Mouse (Mus musculus) thymus, adult 2 months (tissue): ENCODE measurements around the gene Pde6b. TPM values are rescaled to one million over a fixed set of nuclear protein-coding genes. Genes with fewer than 3 reads are reported as not detected.

Source experiments
- DNase-seq: peaks from one replicate; pipeline ENCODE4 v3.0.0; 2021
- H3K27ac ChIP-seq: fragments of 200-500 bp; 2 replicates; pipeline ENCODE4 v1.5.1; 2012; ENCODE audit warnings: low read length, control low read depth; ENCODE audit not compliant: control insufficient read depth, insufficient read depth
- H3K27me3 ChIP-seq: fragments of 200-500 bp; 2 replicates; pipeline ENCODE4 v1.6.1; 2012; ENCODE audit warnings: mild to moderate bottlenecking, low read length, moderate library complexity, mixed read lengths; ENCODE audit not compliant: control insufficient read depth, insufficient read depth
- H3K36me3 ChIP-seq: fragments of 200-500 bp; 2 replicates; pipeline ENCODE4 v1.6.1; 2012; ENCODE audit warnings: mild to moderate bottlenecking, low read length, moderate library complexity; ENCODE audit not compliant: control insufficient read depth, insufficient read depth
- H3K4me1 ChIP-seq: fragments of 200-500 bp; replicated peaks from 2 replicates; pipeline ENCODE4 v1.6.1; 2012; ENCODE audit warnings: low read length; ENCODE audit not compliant: control insufficient read depth, insufficient read depth
- H3K4me3 ChIP-seq: fragments of 200-500 bp; 2 replicates; pipeline ENCODE4 v1.5.1; 2012; ENCODE audit warnings: mild to moderate bottlenecking, low read length, control low read depth, moderate library complexity; ENCODE audit not compliant: control insufficient read depth, insufficient read depth
- CTCF ChIP-seq: fragments of 200-500 bp; IDR thresholded peaks from 2 replicates; pipeline ENCODE4 v1.5.1; 2012; ENCODE audit warnings: mild to moderate bottlenecking, control low read depth, low read length, moderate library complexity, borderline replicate concordance; ENCODE audit not compliant: control insufficient read depth, poor library complexity, insufficient read depth; ENCODE audit errors: extremely low read depth
- POLR2A ChIP-seq: fragments of 200-500 bp; IDR thresholded peaks from 2 replicates; pipeline ENCODE4 v1.6.1; 2012; ENCODE audit warnings: mild to moderate bottlenecking, low read length, control low read depth, moderate library complexity; ENCODE audit not compliant: control insufficient read depth, poor library complexity, insufficient read depth; ENCODE audit errors: extremely low read depth
- WGBS: fragments of 180-500 bp; shearing (Covaris S2); methylation state at CpG from one replicate; pipeline ENCODE4 v1.1.7; 2018; 5-methylcytosine and 5-hydroxymethylcytosine counted together
- polyA plus RNA-seq: library from polyadenylated mRNA; depleted of rRNA; stranded (reverse); fragments of >200 nt; gene quantifications from 2 replicates; pipeline ENCODE4 v1.2.3, GENCODE M21; 2012

Gene Pde6b
- polyA plus RNA-seq, 1 experiment: not detected

DNA sequence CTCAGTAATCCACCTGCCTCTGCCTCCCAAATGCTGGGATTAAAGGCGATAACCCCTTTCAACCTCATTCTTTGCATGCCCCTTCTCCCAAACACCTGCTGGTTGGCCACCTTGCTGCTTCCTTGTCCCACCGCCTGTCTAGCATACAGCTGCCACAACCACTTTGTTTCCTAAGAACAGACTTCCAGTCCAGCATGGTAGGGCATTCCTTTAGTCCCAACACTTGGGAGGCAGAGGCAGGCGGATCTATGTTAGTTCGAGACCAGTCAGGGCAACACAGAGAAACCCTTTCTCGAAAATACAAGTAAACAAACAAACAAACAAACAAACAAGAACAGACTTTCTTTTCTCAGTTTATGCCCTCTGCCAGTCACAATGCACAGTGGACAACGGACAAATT is 72.3 kb downstream of the Pde6b start:
- H3K36me3 ChIP-seq: no peaks in the 10 kb centered on the region
- peak overlapping the region; percentile 38 for H3K4me3 ChIP-seq
- DNase-seq: no peak
- H3K27ac ChIP-seq: no peak overlapping the region
- H3K27me3 ChIP-seq: no peaks in the 10 kb centered on the region
- peaks cover 24% of the 10 kb centered on the region for H3K4me1 ChIP-seq
- WGBS: 53% methylated on average over 6 of the region's 6 CpGs
- TF ChIP-seq CTCF (no peak), POLR2A (no peak)

DNA sequence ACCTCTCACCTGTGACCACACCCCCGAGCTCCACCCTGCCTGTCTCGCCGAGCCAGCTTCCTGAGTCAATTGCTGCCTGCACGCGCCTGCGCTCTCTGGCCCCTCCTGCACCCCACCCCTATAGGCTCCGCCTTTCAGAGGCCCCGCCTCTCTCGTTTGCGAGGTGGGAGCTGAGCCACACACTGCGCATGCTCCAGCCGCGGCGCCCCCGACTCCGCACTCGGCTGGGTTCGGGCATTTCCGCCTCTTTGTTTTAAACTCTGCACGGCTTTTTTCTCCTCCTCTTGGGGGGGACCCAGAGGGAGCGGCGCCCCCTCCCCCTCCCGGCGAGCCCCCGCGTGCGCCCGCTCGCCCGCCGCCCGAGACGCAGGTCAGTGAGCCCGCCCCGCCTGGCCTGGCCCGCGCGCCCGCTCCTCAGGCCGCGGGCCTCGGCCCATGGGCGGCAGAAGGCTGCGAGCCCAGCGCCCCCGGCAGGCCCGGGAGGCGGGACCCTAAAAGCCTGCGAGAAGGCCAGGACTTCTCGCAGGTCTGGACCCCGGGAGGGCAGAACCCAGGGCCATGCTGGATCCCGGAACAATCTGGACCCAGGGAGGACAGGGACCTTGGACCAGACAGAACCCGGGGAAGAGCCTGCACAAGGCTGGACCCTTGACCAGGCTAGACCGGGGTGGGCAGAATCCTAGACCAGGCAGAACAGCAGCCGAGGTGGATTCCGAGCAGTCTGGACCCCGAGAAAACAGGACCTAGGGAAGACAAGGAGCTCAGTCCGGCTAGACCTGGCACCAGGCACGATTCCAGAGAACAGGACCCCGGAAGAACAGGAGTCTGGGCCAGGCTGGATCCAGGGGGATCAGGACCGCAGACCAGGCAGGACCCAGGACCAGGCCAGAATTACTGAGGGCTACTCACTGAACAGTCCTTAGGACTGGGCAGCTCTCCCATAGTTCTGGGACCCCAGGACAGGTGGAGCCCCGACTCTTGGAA is 73.2 kb downstream of the Pde6b start, which contains the start of gene Pcgf3:
Pcgf3 (plus strand) TSS at position 151 of the 984 bp plus-strand sequence.
- peak; percentile 100 for DNase-seq
- Histone ChIP-seq H3K4me1 (peaks cover 29% of the 10 kb centered on the region), H3K36me3 (no peaks in the 10 kb centered on the region), H3K4me3 (peak within 1 kb of the TSS; percentile 94), H3K27ac (no peak within 1 kb of the TSS), H3K27me3 (no peaks in the 10 kb centered on the region)
- under 1% methylated on average over 59 of the region's 62 CpGs for WGBS
- no peak for TF ChIP-seq CTCF
- peak; percentile 76 for TF ChIP-seq POLR2A

DNA sequence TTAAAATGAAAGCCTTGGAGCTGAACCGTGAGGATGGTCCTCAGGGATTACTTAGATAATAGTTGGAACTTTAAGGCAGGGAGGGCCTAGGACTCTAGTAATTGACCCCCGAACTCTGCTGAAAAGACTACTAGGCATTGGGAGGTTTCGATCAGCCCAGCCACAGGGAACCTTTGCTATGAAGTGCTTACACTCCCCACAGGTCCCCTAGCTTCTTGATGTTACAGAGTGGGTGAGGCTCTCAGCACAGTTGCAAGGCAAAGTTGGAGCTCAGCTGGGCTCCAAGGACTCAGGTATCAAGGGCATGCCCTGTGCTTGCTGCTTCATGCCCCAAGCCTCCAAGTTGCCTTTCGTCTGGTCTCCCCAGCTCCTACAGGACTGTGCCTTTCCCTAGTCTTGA is 74.3 kb downstream of the Pde6b start:
- WGBS: 62% methylated on average over 4 of the region's 4 CpGs
- Histone ChIP-seq H3K36me3 (no peaks in the 10 kb centered on the region), H3K4me3 (peak overlapping the region; percentile 15), H3K27ac (no peak overlapping the region), H3K27me3 (no peaks in the 10 kb centered on the region), H3K4me1 (peaks cover 29% of the 10 kb centered on the region)
- TF ChIP-seq POLR2A (no peak), CTCF (no peak)
- DNase-seq: no peak

DNA sequence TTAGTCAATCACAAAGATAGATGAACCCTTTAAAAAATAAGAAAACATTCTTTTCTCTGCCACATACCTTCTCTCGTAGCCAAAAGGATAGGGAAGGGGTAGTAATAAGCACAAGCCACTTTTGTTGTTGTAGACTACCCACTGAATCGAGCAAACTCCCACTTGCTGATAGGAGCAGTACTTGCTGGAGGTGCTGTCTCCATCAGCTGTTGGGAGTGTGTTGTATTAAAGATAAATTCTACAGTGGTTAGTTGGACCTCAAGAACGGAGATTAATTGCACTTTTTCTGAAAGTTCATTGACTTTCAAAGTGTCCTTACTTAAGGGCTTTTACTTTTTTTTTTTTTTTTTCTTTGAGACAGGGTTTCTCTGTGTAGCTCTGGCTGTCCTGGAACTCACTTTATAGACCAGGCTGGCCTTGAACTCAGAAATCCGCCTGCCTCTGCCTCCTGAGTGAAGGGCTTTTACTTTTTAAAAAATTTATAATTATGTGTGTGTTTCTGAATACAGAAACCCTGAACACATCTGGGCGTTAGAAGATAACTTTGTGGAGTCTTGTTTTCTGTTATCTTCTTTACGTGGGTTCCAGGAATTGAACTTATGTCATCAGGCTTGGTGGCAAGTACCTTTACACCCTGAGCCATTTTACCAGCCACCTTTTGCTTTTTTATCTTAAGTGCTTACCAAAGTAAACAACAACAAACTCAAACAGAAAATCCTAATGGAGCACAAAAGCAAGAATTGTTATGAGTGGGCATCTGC is 77.1 kb downstream of the Pde6b start:
- Histone ChIP-seq H3K27me3 (no peaks in the 10 kb centered on the region), H3K36me3 (no peaks in the 10 kb centered on the region), H3K4me1 (peaks cover 27% of the 10 kb centered on the region), H3K27ac (no peak overlapping the region), H3K4me3 (no peak overlapping the region)
- TF ChIP-seq CTCF (no peak), POLR2A (no peak)
- WGBS: 82% methylated on average over 6 of the region's 6 CpGs
- no peak for DNase-seq

DNA sequence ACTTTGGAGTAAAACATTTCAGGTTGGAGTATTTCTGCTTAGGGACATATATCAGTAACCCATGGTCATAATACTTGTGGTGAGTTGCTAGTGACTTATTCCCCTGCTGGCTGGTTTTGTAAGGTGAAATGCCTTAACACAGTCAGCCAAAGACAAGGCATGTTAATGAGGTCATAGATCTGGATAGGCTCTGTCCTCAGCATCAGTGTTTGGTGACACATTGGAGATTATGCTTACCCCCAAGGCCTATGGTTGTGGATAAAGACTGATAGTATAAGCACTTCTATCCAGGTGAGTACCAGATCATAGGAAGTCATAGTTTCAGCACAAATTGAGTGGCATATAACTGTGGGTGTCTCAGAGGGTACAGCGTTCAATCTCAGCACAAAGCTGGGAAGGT is 78.5 kb downstream of the Pde6b start:
- WGBS: 95% methylated on average over 1 of the region's 1 CpGs

DNA sequence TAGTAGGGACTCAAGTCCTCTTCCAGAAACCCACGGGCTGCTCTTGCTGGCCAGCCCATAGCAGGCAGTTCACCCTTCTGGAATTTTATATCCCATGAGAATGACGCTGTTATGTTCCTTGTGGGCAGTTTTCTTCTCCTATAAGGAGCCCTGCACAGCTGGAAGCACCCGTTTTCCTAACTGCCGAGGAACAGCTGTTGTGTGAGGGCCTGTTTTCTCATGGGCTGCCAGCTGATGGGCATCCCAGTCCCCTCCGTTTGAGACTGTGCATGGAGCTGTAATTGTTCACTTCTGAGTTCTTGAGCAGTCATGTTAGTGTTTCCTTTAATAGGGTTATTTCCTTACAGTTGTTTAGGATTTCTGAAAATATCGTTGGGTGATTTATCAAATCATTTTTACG is 81.4 kb downstream of the Pde6b start:
- Histone ChIP-seq H3K4me1 (peaks cover 5% of the 10 kb centered on the region), H3K36me3 (peaks cover 23% of the 10 kb centered on the region), H3K4me3 (no peak overlapping the region), H3K27me3 (no peaks in the 10 kb centered on the region), H3K27ac (no peak overlapping the region)
- DNase-seq: no peak
- TF ChIP-seq CTCF: no peak
- WGBS: 96% methylated on average over 7 of the region's 7 CpGs

More for the DNA sequence above, 78.5 kb downstream of the Pde6b start:
- no peaks in the 10 kb centered on the region for H3K27me3 ChIP-seq
- TF ChIP-seq POLR2A (no peak), CTCF (no peak)
- DNase-seq: no peak
- H3K4me1 ChIP-seq: peaks cover 21% of the 10 kb centered on the region
- H3K36me3 ChIP-seq: no peaks in the 10 kb centered on the region
- H3K27ac ChIP-seq: no peak overlapping the region
- no peak overlapping the region for H3K4me3 ChIP-seq
